Mouse (Mus musculus): Measurements from ENCODE around the gene Proca1. TPM values are rescaled to one million over a fixed set of nuclear protein-coding genes. Genes with fewer than 3 reads are reported as not detected.
A peak's percentile ranks its signal among the peaks of the same experiment; 100 is the strongest.

The Proca1 gene
- polyA plus RNA-seq, 1 experiment from 2014 or later: 2.4 TPM

- H3K36me3 ChIP-seq (ENCODE audit: control insufficient read depth, insufficient read depth): peaks cover 73% of the 10 kb centered on the region
- H3K4me2 ChIP-seq (ENCODE audit: low read depth, low read length): no peak overlapping the region
- H3K4me1 ChIP-seq (ENCODE audit: control insufficient read depth, insufficient read depth, low read length): no peaks in the 10 kb centered on the region
- H3K9ac ChIP-seq (ENCODE audit: low read length): no peak overlapping the region
- H3K27ac ChIP-seq (ENCODE audit: low read length): no peak overlapping the region
- H3K27me3 ChIP-seq (ENCODE audit: control insufficient read depth, insufficient read depth, low read length): no peaks in the 10 kb centered on the region
- no peak for ATAC-seq (replicated peaks; ENCODE audit: extremely low read depth, insufficient read depth, low FRiP score)
- 86% methylated on average over 6 of the region's 6 CpGs for WGBS
- H3K9me3 ChIP-seq (replicated peaks; ENCODE audit: control insufficient read depth, low read length): no peaks in the 10 kb centered on the region
- H3K4me3 ChIP-seq (ENCODE audit: low read length): no peak overlapping the region
These were observed 38.3 kb downstream of the Proca1 start for GRCm38 (mm10) chr11:78231518-78231917.

DNA sequence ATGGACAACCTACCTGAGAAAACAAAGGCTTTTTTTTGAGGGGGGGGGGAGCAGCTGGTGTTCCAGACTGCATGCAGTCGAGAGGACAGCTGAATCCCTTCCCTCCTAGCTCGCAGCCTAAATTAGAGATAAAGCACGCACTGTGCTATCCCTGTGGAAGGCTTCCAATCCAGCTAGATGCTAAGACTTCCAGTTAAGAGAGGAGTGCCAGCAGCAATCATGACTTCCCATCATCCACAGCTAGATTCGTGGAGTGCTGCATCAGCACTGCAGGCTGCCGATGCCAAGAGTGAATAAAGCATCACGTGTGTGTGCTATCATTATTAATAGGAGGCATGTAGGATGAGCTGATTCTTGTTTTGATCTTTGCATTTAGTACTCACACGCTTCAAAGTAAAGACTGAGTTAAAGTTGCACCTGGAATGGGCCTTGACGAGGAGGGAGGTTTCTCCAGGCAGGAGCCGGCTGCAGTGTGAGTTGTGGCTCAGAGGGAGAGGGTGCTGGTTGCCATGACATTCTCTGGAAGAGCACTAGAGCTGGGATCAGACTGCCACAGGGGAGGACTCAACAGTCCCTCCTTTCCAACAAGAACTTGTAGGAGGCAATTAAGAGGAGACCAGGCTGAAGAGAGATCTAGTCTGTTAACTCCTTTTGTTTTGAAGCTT lies 47.1 kb downstream of the Proca1 start:
- Histone ChIP-seq H3K27ac (ENCODE audit: low read length) (0 out of 2 replicates have a peak overlapping the region, but pooled peaks have one; percentile 18), H3K4me3 (ENCODE audit: low read length) (no peak overlapping the region), H3K27me3 (ENCODE audit: control insufficient read depth, insufficient read depth, low read length) (no peaks in the 10 kb centered on the region), H3K9ac (ENCODE audit: low read length) (no peak overlapping the region), H3K36me3 (ENCODE audit: control insufficient read depth, insufficient read depth) (peaks cover 17% of the 10 kb centered on the region), H3K9me3 (replicated peaks; ENCODE audit: control insufficient read depth, low read length) (no peaks in the 10 kb centered on the region), H3K4me2 (ENCODE audit: low read depth, low read length) (no peak overlapping the region), H3K4me1 (ENCODE audit: control insufficient read depth, insufficient read depth, low read length) (peaks cover 10% of the 10 kb centered on the region)
- ATAC-seq (replicated peaks; ENCODE audit: extremely low read depth, insufficient read depth, low FRiP score): no peak
- 67% methylated on average over 9 of the region's 9 CpGs for WGBS

GRCm38 (mm10) chr11:78245261-78245626 lies 52.1 kb downstream of the Proca1 start:
- Histone ChIP-seq H3K9me3 (replicated peaks; ENCODE audit: control insufficient read depth, low read length) (no peaks in the 10 kb centered on the region), H3K4me3 (ENCODE audit: low read length) (peak overlapping the region; percentile 85), H3K9ac (ENCODE audit: low read length) (peak overlapping the region; percentile 92), H3K4me1 (ENCODE audit: control insufficient read depth, insufficient read depth, low read length) (peaks cover 14% of the 10 kb centered on the region), H3K27ac (ENCODE audit: low read length) (peak overlapping the region; percentile 98), H3K4me2 (ENCODE audit: low read depth, low read length) (peak overlapping the region; percentile 94), H3K27me3 (ENCODE audit: control insufficient read depth, insufficient read depth, low read length) (no peaks in the 10 kb centered on the region), H3K36me3 (ENCODE audit: control insufficient read depth, insufficient read depth) (peaks cover 5% of the 10 kb centered on the region)
- ATAC-seq (replicated peaks; ENCODE audit: extremely low read depth, insufficient read depth, low FRiP score): no peak
- WGBS: under 1% methylated on average over 19 of the region's 19 CpGs

- Histone ChIP-seq H3K4me1 (ENCODE audit: control insufficient read depth, insufficient read depth, low read length) (peaks cover 12% of the 10 kb centered on the region), H3K4me2 (ENCODE audit: low read depth, low read length) (peak within 1 kb of the TSS; percentile 94), H3K36me3 (ENCODE audit: control insufficient read depth, insufficient read depth) (0 out of 2 replicates have a peak, but pooled peaks cover under 1% of the 10 kb centered on the region), H3K4me3 (ENCODE audit: low read length) (peak within 1 kb of the TSS; percentile 85), H3K9me3 (replicated peaks; ENCODE audit: control insufficient read depth, low read length) (no peaks in the 10 kb centered on the region), H3K27ac (ENCODE audit: low read length) (peak within 1 kb of the TSS; percentile 98), H3K9ac (ENCODE audit: low read length) (peak within 1 kb of the TSS; percentile 92), H3K27me3 (ENCODE audit: control insufficient read depth, insufficient read depth, low read length) (no peaks in the 10 kb centered on the region)
- under 1% methylated on average over 50 of the region's 50 CpGs for WGBS
- peak; percentile 93 for ATAC-seq (replicated peaks; ENCODE audit: extremely low read depth, insufficient read depth, low FRiP score)
These were observed 52.6 kb downstream of the Proca1 start, which contains the start of the genes Sdf2 and Supt6 for GRCm38 (mm10) chr11:78245627-78246317. Sdf2 (plus strand) TSS chr11:78245746. Supt6 (minus strand) TSS chr11:78245987.

GRCm38 (mm10) chr11:78246318-78247011 lies 53.3 kb downstream of the Proca1 start:
- Histone ChIP-seq H3K36me3 (ENCODE audit: control insufficient read depth, insufficient read depth) (no peaks in the 10 kb centered on the region), H3K4me3 (ENCODE audit: low read length) (peak overlapping the region; percentile 85), H3K9me3 (replicated peaks; ENCODE audit: control insufficient read depth, low read length) (no peaks in the 10 kb centered on the region), H3K4me2 (ENCODE audit: low read depth, low read length) (peak overlapping the region; percentile 60), H3K9ac (ENCODE audit: low read length) (peak overlapping the region; percentile 92), H3K4me1 (ENCODE audit: control insufficient read depth, insufficient read depth, low read length) (peaks cover 12% of the 10 kb centered on the region), H3K27ac (ENCODE audit: low read length) (peak overlapping the region; percentile 98), H3K27me3 (ENCODE audit: control insufficient read depth, insufficient read depth, low read length) (no peaks in the 10 kb centered on the region)
- no peak for ATAC-seq (replicated peaks; ENCODE audit: extremely low read depth, insufficient read depth, low FRiP score)
- 42% methylated on average over 7 of the region's 7 CpGs for WGBS

DNA sequence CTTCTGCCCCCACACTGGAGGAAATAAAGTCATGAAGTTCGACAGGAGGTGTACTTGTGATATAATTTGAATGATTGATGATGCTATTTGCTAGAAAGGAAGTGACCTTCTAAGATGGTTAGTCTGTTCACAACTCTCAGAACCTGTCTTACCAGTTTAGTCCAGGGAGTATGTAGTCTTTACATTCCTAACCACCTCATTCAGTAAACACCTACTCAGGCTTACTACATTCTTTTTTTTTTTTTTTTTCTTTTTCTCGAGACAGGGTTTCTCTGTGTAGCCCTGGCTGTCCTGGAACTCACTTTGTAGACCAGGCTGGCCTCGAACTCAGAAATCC lies 53.8 kb downstream of the Proca1 start:
- no peak for ATAC-seq (replicated peaks; ENCODE audit: extremely low read depth, insufficient read depth, low FRiP score)
- Histone ChIP-seq H3K36me3 (ENCODE audit: control insufficient read depth, insufficient read depth) (0 out of 2 replicates have a peak, but pooled peaks cover 4% of the 10 kb centered on the region), H3K4me3 (ENCODE audit: low read length) (peak overlapping the region; percentile 18; the same call in 1 of the 2 replicates), H3K9me3 (replicated peaks; ENCODE audit: control insufficient read depth, low read length) (no peaks in the 10 kb centered on the region), H3K27me3 (ENCODE audit: control insufficient read depth, insufficient read depth, low read length) (no peaks in the 10 kb centered on the region), H3K4me1 (ENCODE audit: control insufficient read depth, insufficient read depth, low read length) (peaks cover 12% of the 10 kb centered on the region), H3K4me2 (ENCODE audit: low read depth, low read length) (peak overlapping the region; percentile 60), H3K27ac (ENCODE audit: low read length) (no peak overlapping the region), H3K9ac (ENCODE audit: low read length) (peak overlapping the region; percentile 17; the same call in 1 of the 2 replicates)
- 53% methylated on average over 3 of the region's 3 CpGs for WGBS

DNA sequence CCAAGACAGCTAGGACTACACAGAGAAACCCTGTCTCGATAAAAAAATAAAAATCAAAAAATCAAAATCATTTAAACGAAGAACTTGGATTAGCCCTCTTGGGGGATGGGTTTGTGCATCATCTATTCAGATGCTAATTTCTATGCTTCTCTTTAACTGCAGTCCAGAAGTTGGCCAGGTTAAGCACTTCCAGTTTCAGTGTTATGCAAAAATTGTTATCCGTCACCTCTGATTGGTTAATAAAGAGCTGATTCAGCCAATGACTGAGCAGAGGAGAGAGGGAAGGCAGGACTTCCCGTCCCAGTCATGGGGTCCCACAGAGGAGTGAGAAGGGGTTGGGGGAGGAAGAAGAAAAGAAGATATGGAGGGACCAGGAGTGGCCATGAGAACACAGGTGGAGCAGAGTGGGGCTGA lies 54.5 kb downstream of the Proca1 start:
- no peaks in the 10 kb centered on the region for H3K27me3 ChIP-seq (ENCODE audit: control insufficient read depth, insufficient read depth, low read length)
- no peak overlapping the region for H3K4me2 ChIP-seq (ENCODE audit: low read depth, low read length)
- H3K4me3 ChIP-seq (ENCODE audit: low read length): no peak overlapping the region
- no peak overlapping the region for H3K9ac ChIP-seq (ENCODE audit: low read length)
- peaks cover 9% of the 10 kb centered on the region; the same call in 1 of the 2 replicates for H3K36me3 ChIP-seq (ENCODE audit: control insufficient read depth, insufficient read depth)
- H3K27ac ChIP-seq (ENCODE audit: low read length): no peak overlapping the region
- no peaks in the 10 kb centered on the region for H3K9me3 ChIP-seq (replicated peaks; ENCODE audit: control insufficient read depth, low read length)
- ATAC-seq (replicated peaks; ENCODE audit: extremely low read depth, insufficient read depth, low FRiP score): no peak
- H3K4me1 ChIP-seq (ENCODE audit: control insufficient read depth, insufficient read depth, low read length): peaks cover 12% of the 10 kb centered on the region
- WGBS: 69% methylated on average over 4 of the region's 4 CpGs

Measured in heart, embryonic 16.5 days (tissue).